Mouse (Mus musculus): Measurements from ENCODE around the gene Sema4f. TPM values are rescaled to one million over a fixed set of nuclear protein-coding genes. Genes with fewer than 3 reads are reported as not detected.

Sema4f gene
- polyA plus RNA-seq, 1 experiment from 2014 or later = 4.0 TPM

GRCm38 (mm10) chr6:82885441-82885840, 54.1 kb downstream of the Sema4f start:
- H3K9ac ChIP-seq (ENCODE audit: low read length) = no peak overlapping the region
- H3K9me3 ChIP-seq (replicated peaks; ENCODE audit: control insufficient read depth, low read length) = no peaks in the 10 kb centered on the region
- no peak for DNase-seq (ENCODE audit: low spot score)
- no peaks in the 10 kb centered on the region for H3K27me3 ChIP-seq (replicated peaks; ENCODE audit: control insufficient read depth, insufficient read depth, low read length)
- no peak overlapping the region for H3K4me2 ChIP-seq (ENCODE audit: low read length)
- no peak overlapping the region for H3K4me3 ChIP-seq (ENCODE audit: low read depth, low read length)
- H3K36me3 ChIP-seq (ENCODE audit: control insufficient read depth, insufficient read depth, low read length) = no peaks in the 10 kb centered on the region
- WGBS = 83% methylated on average over 2 of the region's 2 CpGs
- no peak for ATAC-seq
- no peaks in the 10 kb centered on the region for H3K4me1 ChIP-seq (ENCODE audit: control insufficient read depth, insufficient read depth, low read length)
- H3K27ac ChIP-seq (ENCODE audit: low read depth, low read length) = no peak overlapping the region

- DNase-seq (ENCODE audit: low spot score) (no peak), ATAC-seq (no peak)
- H3K4me3 ChIP-seq (ENCODE audit: low read depth, low read length) = no peak overlapping the region
- no peaks in the 10 kb centered on the region for H3K27me3 ChIP-seq (replicated peaks; ENCODE audit: control insufficient read depth, insufficient read depth, low read length)
- no peak overlapping the region for H3K9ac ChIP-seq (ENCODE audit: low read length)
- 69% methylated on average over 3 of the region's 3 CpGs for WGBS
- no peaks in the 10 kb centered on the region for H3K36me3 ChIP-seq (ENCODE audit: control insufficient read depth, insufficient read depth, low read length)
- no peak overlapping the region for H3K27ac ChIP-seq (ENCODE audit: low read depth, low read length)
- no peak overlapping the region for H3K4me2 ChIP-seq (ENCODE audit: low read length)
- H3K4me1 ChIP-seq (ENCODE audit: control insufficient read depth, insufficient read depth, low read length) = no peaks in the 10 kb centered on the region
- H3K9me3 ChIP-seq (replicated peaks; ENCODE audit: control insufficient read depth, low read length) = no peaks in the 10 kb centered on the region
Observed at GRCm38 (mm10) chr6:82884570-82884969, 55.0 kb downstream of the Sema4f start.

GRCm38 (mm10) chr6:82881485-82882096, 58.0 kb downstream of the Sema4f start:
- peak; percentile 41 for DNase-seq (ENCODE audit: low spot score)
- no peaks in the 10 kb centered on the region for H3K4me1 ChIP-seq (ENCODE audit: control insufficient read depth, insufficient read depth, low read length)
- no peak overlapping the region for H3K4me2 ChIP-seq (ENCODE audit: low read length)
- no peaks in the 10 kb centered on the region for H3K9me3 ChIP-seq (replicated peaks; ENCODE audit: control insufficient read depth, low read length)
- H3K36me3 ChIP-seq (ENCODE audit: control insufficient read depth, insufficient read depth, low read length) = no peaks in the 10 kb centered on the region
- H3K27me3 ChIP-seq (replicated peaks; ENCODE audit: control insufficient read depth, insufficient read depth, low read length) = no peaks in the 10 kb centered on the region
- no peak overlapping the region for H3K4me3 ChIP-seq (ENCODE audit: low read depth, low read length)
- ATAC-seq = no peak
- 54% methylated on average over 21 of the region's 21 CpGs for whole genome bisulfite sequencing
- no peak overlapping the region for H3K9ac ChIP-seq (ENCODE audit: low read length)
- H3K27ac ChIP-seq (ENCODE audit: low read depth, low read length) = no peak overlapping the region

DNA sequence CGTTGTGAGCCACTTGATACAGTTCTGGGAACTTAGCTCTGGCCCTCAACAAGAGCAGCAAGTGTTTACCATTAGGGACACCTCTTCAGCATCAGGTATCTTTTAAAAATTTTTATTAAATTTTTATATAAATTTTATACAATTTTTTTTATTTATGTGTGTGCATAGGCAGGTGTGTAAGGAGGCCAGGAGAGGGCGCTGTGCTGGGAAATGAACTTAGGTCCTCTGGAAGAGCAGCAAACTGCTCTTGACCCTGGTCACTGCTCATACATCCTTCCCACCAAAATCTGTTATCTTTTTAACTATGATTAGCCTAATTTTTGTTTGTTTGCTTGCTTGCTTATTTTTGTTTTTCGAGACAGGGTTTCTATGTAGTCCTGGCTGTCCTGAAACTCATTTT, 58.8 kb downstream of the Sema4f start:
- Histone ChIP-seq H3K27ac (ENCODE audit: low read depth, low read length) (no peak overlapping the region), H3K4me1 (ENCODE audit: control insufficient read depth, insufficient read depth, low read length) (no peaks in the 10 kb centered on the region), H3K9ac (ENCODE audit: low read length) (no peak overlapping the region), H3K4me3 (ENCODE audit: low read depth, low read length) (no peak overlapping the region), H3K9me3 (replicated peaks; ENCODE audit: control insufficient read depth, low read length) (no peaks in the 10 kb centered on the region), H3K27me3 (replicated peaks; ENCODE audit: control insufficient read depth, insufficient read depth, low read length) (no peaks in the 10 kb centered on the region), H3K36me3 (ENCODE audit: control insufficient read depth, insufficient read depth, low read length) (no peaks in the 10 kb centered on the region), H3K4me2 (ENCODE audit: low read length) (no peak overlapping the region)
- WGBS = 82% methylated on average over 3 of the region's 3 CpGs
- ATAC-seq = no peak
- DNase-seq (ENCODE audit: low spot score) = no peak

GRCm38 (mm10) chr6:82879463-82880089, 60.0 kb downstream of the Sema4f start:
- Histone ChIP-seq H3K27me3 (replicated peaks; ENCODE audit: control insufficient read depth, insufficient read depth, low read length) (no peaks in the 10 kb centered on the region), H3K4me2 (ENCODE audit: low read length) (no peak overlapping the region), H3K4me3 (ENCODE audit: low read depth, low read length) (no peak overlapping the region), H3K9me3 (replicated peaks; ENCODE audit: control insufficient read depth, low read length) (no peaks in the 10 kb centered on the region), H3K9ac (ENCODE audit: low read length) (no peak overlapping the region), H3K4me1 (ENCODE audit: control insufficient read depth, insufficient read depth, low read length) (no peaks in the 10 kb centered on the region), H3K27ac (ENCODE audit: low read depth, low read length) (no peak overlapping the region), H3K36me3 (ENCODE audit: control insufficient read depth, insufficient read depth, low read length) (no peaks in the 10 kb centered on the region)
- DNase-seq (ENCODE audit: low spot score) (no peak), ATAC-seq (no peak)
- WGBS = 72% methylated on average over 11 of the region's 11 CpGs

GRCm38 (mm10) chr6:82875509-82875935, 64.0 kb downstream of the Sema4f start:
- Histone ChIP-seq H3K9me3 (replicated peaks; ENCODE audit: control insufficient read depth, low read length) (no peaks in the 10 kb centered on the region), H3K36me3 (ENCODE audit: control insufficient read depth, insufficient read depth, low read length) (no peaks in the 10 kb centered on the region), H3K4me3 (ENCODE audit: low read depth, low read length) (no peak overlapping the region), H3K27ac (ENCODE audit: low read depth, low read length) (no peak overlapping the region), H3K4me1 (ENCODE audit: control insufficient read depth, insufficient read depth, low read length) (no peaks in the 10 kb centered on the region), H3K4me2 (ENCODE audit: low read length) (no peak overlapping the region), H3K27me3 (replicated peaks; ENCODE audit: control insufficient read depth, insufficient read depth, low read length) (no peaks in the 10 kb centered on the region), H3K9ac (ENCODE audit: low read length) (no peak overlapping the region)
- DNase-seq (ENCODE audit: low spot score) (no peak), ATAC-seq (no peak)
- 63% methylated on average over 6 of the region's 6 CpGs for WGBS

DNA sequence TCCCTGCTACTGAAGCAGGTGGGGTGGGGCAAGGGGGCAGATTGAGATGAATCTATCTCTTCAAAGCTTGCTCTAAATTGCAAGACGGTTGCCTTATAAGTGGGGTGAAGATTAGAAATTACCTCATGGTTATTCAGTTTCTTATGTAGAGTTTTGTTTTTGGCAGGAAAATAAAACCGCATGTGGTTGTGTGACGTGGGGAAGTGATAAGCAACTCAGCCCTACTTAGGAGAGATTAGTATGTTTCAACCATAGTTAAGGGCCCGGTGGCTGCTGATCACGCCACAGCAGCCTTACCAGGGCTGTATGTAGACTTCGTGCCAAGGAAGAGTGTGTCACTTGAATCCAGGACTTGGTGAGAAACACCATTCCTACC, 67.2 kb downstream of the Sema4f start:
- ATAC-seq (no peak), DNase-seq (ENCODE audit: low spot score) (no peak)
- Histone ChIP-seq H3K36me3 (ENCODE audit: control insufficient read depth, insufficient read depth, low read length) (no peaks in the 10 kb centered on the region), H3K9ac (ENCODE audit: low read length) (no peak overlapping the region), H3K9me3 (replicated peaks; ENCODE audit: control insufficient read depth, low read length) (no peaks in the 10 kb centered on the region), H3K4me1 (ENCODE audit: control insufficient read depth, insufficient read depth, low read length) (no peaks in the 10 kb centered on the region), H3K4me2 (ENCODE audit: low read length) (no peak overlapping the region), H3K27ac (ENCODE audit: low read depth, low read length) (no peak overlapping the region), H3K27me3 (replicated peaks; ENCODE audit: control insufficient read depth, insufficient read depth, low read length) (no peaks in the 10 kb centered on the region), H3K4me3 (ENCODE audit: low read depth, low read length) (no peak overlapping the region)
- WGBS = 87% methylated on average over 6 of the region's 6 CpGs

DNA sequence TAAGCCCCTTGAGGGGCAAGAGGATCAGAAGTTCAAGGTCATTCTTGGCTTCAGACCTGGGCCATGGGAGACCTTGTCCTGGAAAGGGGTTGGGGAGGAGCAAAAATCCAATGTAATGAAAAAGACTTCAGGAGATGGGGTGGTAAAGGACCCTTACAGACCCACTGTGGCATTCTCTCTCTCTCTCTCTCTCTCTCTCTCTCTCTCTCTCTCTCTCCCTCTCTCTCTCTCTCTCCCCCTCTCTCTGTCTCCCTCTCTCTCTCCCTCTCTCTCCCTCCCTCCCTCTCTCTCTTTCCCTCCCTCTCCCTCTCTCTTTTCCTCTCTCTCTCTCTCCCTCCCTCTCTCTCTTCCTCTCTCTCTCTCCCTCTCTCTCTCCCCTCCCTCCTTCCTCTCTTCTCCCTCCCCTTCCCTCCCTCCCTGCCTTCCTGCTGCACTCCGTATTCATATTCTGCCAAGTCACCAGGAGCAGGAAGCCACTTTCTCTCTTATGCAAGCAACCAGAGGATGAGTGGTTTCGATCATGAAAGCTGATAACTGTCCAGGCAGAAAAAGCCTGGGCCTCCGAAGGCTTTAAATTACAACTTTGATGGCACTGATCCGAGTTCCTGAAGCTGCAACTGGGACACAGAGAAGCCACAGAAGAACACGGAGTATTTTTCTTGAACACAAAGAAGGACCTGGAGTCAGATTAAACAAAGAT, 67.8 kb downstream of the Sema4f start:
- no peak overlapping the region for H3K4me2 ChIP-seq (ENCODE audit: low read length)
- no peak for ATAC-seq
- no peaks in the 10 kb centered on the region for H3K9me3 ChIP-seq (replicated peaks; ENCODE audit: control insufficient read depth, low read length)
- no peaks in the 10 kb centered on the region for H3K4me1 ChIP-seq (ENCODE audit: control insufficient read depth, insufficient read depth, low read length)
- no peak overlapping the region for H3K9ac ChIP-seq (ENCODE audit: low read length)
- H3K4me3 ChIP-seq (ENCODE audit: low read depth, low read length) = no peak overlapping the region
- no peak overlapping the region for H3K27ac ChIP-seq (ENCODE audit: low read depth, low read length)
- 54% methylated on average over 5 of the region's 5 CpGs for WGBS
- H3K36me3 ChIP-seq (ENCODE audit: control insufficient read depth, insufficient read depth, low read length) = no peaks in the 10 kb centered on the region
- no peaks in the 10 kb centered on the region for H3K27me3 ChIP-seq (replicated peaks; ENCODE audit: control insufficient read depth, insufficient read depth, low read length)
- no peak for DNase-seq (ENCODE audit: low spot score)

- Histone ChIP-seq H3K9ac (ENCODE audit: low read length) (no peak overlapping the region), H3K27me3 (replicated peaks; ENCODE audit: control insufficient read depth, insufficient read depth, low read length) (no peaks in the 10 kb centered on the region), H3K36me3 (ENCODE audit: control insufficient read depth, insufficient read depth, low read length) (no peaks in the 10 kb centered on the region), H3K4me1 (ENCODE audit: control insufficient read depth, insufficient read depth, low read length) (no peaks in the 10 kb centered on the region), H3K9me3 (replicated peaks; ENCODE audit: control insufficient read depth, low read length) (no peaks in the 10 kb centered on the region), H3K4me2 (ENCODE audit: low read length) (no peak overlapping the region), H3K27ac (ENCODE audit: low read depth, low read length) (no peak overlapping the region), H3K4me3 (ENCODE audit: low read depth, low read length) (no peak overlapping the region)
- DNase-seq (ENCODE audit: low spot score) (no peak), ATAC-seq (no peak)
- WGBS = 75% methylated on average over 5 of the region's 5 CpGs
Observed at GRCm38 (mm10) chr6:82868476-82868875, 71.1 kb downstream of the Sema4f start.
